Mouse (Mus musculus) limb, embryonic 11.5 days (tissue): Measurements from ENCODE around the gene Oard1. TPM values are rescaled to one million over a fixed set of nuclear protein-coding genes. Genes with fewer than 3 reads are reported as not detected.

Source experiments
- ATAC-seq: fragments of 200-750 bp; cut with Nextera tagmentation; 2 replicates; pipeline ENCODE4 v1.8.0; 2017; ENCODE audit warnings: low read depth; ENCODE audit not compliant: insufficient number of reproducible peaks, low FRiP score, low TSS enrichment
- DNase-seq: peaks from one replicate; pipeline ENCODE4 v3.0.0-alpha.2; 2015; ENCODE audit warnings: low spot score
- H3K27ac ChIP-seq: fragments of 300-500 bp; sonication (generic); replicated peaks from 2 replicates; pipeline ENCODE4 v1.5.1; 2014; ENCODE audit warnings: low read depth, mild to moderate bottlenecking, low read length
- H3K27me3 ChIP-seq: fragments of 300-500 bp; sonication (generic); 2 replicates; pipeline ENCODE4 v1.6.1; 2014; ENCODE audit warnings: mild to moderate bottlenecking, low read length, mixed read lengths; ENCODE audit not compliant: control insufficient read depth, insufficient read depth
- H3K36me3 ChIP-seq: fragments of 300-500 bp; sonication (generic); 2 replicates; pipeline ENCODE4 v1.6.1; 2014; ENCODE audit warnings: mild to moderate bottlenecking, low read length, moderate library complexity, mixed read lengths; ENCODE audit not compliant: control insufficient read depth, insufficient read depth
- H3K4me1 ChIP-seq: fragments of 300-500 bp; sonication (generic); 2 replicates; pipeline ENCODE4 v1.6.1; 2014; ENCODE audit warnings: low read length, mixed read lengths; ENCODE audit not compliant: control insufficient read depth, insufficient read depth
- H3K4me2 ChIP-seq: fragments of 300-500 bp; sonication (generic); 2 replicates; pipeline ENCODE4 v1.6.1; 2014; ENCODE audit warnings: low read depth, mild to moderate bottlenecking, moderate library complexity; ENCODE audit not compliant: severe bottlenecking
- H3K4me3 ChIP-seq: fragments of 300-500 bp; sonication (generic); 2 replicates; pipeline ENCODE4 v1.5.1; 2014; ENCODE audit warnings: low read depth, low read length
- H3K9ac ChIP-seq: fragments of 300-500 bp; sonication (generic); 2 replicates; pipeline ENCODE4 v1.6.1; 2014; ENCODE audit warnings: mild to moderate bottlenecking, low read length
- H3K9me3 ChIP-seq: fragments of 300-500 bp; sonication (generic); 2 replicates; pipeline ENCODE4 v1.6.1; 2016; ENCODE audit warnings: low read length; ENCODE audit not compliant: control insufficient read depth
- WGBS: fragments of 180-500 bp; shearing (Covaris S2); extraction: QIAGEN DNeasy Blood & Tissue Kit; methylation state at CpG from one replicate; pipeline ENCODE4 v1.1.7; 2014; 5-methylcytosine and 5-hydroxymethylcytosine counted together
- polyA plus RNA-seq: library from polyadenylated mRNA; unstranded; fragments of >200 nt; fragmentation: Nextera tagmentation; extraction: Ambion mirVana; gene quantifications from 2 replicates; pipeline ENCODE4 v1.2.1, GENCODE M21; 2014

The Oard1 gene
- polyA plus RNA-seq, 1 experiment from 2014 or later: 71.6 TPM

DNA sequence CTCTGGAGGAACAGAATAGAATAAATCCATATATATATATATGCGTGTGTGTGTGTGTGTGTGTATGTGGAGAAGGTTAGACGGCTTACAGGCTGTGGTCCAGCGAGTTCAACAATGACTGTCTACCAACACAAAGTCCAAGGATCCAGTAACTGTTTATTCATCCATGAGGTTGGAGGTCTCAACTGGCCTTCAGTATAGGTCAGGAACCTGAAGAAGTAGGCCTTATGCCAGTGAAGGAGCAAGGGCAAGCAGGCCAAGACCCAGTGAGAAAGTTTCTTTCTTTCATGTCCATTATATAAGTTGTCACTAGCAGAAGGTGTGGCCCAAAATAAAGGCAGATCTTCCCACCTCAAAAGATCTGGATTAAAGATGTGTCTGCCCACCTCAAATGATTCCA, 7.1 kb upstream of the Oard1 start:
- no peak overlapping the region for H3K9ac ChIP-seq
- H3K27me3 ChIP-seq: no peaks in the 10 kb centered on the region
- no peak overlapping the region for H3K4me3 ChIP-seq
- H3K27ac ChIP-seq: no peak overlapping the region
- no peak overlapping the region for H3K4me2 ChIP-seq
- DNase-seq (no peak), ATAC-seq (no peak)
- H3K36me3 ChIP-seq: peaks cover 11% of the 10 kb centered on the region
- no peaks in the 10 kb centered on the region for H3K9me3 ChIP-seq
- WGBS: 96% methylated on average over 3 of the region's 3 CpGs
- H3K4me1 ChIP-seq: 0 out of 2 replicates have a peak, but pooled peaks cover 4% of the 10 kb centered on the region

- H3K27ac ChIP-seq: no peak overlapping the region
- ATAC-seq: no peak
- H3K4me3 ChIP-seq: no peak overlapping the region
- DNase-seq: no peak
- H3K9ac ChIP-seq: no peak overlapping the region
- no peaks in the 10 kb centered on the region for H3K9me3 ChIP-seq
- H3K27me3 ChIP-seq: no peaks in the 10 kb centered on the region
- H3K4me2 ChIP-seq: no peak overlapping the region
- 94% methylated on average over 2 of the region's 2 CpGs for WGBS
- H3K36me3 ChIP-seq: peaks cover 8% of the 10 kb centered on the region
- 0 out of 2 replicates have a peak, but pooled peaks cover 7% of the 10 kb centered on the region for H3K4me1 ChIP-seq
These were observed 6.0 kb upstream of the Oard1 start for GRCm38 (mm10) chr17:48403848-48404247.

DNA sequence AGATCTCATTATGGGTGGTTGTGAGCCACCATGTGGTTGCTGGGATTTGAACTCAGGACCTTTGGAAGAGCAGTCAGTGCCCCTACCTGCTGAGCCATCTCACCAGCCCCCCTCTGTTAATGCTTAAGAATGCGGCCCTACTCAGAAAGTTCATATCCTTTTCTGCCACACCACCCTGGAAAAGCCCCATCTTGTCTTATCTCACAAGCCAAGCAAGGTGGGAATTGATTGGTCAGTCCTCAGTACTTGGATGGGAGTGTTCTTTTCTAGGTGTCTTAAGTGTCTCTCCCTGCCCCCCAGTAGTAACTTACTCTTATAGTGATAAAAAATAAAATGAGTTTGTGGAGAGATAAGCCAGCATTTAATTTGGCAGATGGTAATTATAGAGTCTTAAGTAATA, 5.1 kb upstream of the Oard1 start:
- H3K4me1 ChIP-seq: 0 out of 2 replicates have a peak, but pooled peaks cover 7% of the 10 kb centered on the region
- H3K36me3 ChIP-seq: peaks cover 8% of the 10 kb centered on the region
- H3K27me3 ChIP-seq: no peaks in the 10 kb centered on the region
- WGBS: 81% methylated on average over 1 of the region's 1 CpGs
- no peak for ATAC-seq
- H3K27ac ChIP-seq: no peak overlapping the region
- H3K9ac ChIP-seq: no peak overlapping the region
- DNase-seq: no peak
- no peak overlapping the region for H3K4me3 ChIP-seq
- no peak overlapping the region for H3K4me2 ChIP-seq
- H3K9me3 ChIP-seq: no peaks in the 10 kb centered on the region

DNA sequence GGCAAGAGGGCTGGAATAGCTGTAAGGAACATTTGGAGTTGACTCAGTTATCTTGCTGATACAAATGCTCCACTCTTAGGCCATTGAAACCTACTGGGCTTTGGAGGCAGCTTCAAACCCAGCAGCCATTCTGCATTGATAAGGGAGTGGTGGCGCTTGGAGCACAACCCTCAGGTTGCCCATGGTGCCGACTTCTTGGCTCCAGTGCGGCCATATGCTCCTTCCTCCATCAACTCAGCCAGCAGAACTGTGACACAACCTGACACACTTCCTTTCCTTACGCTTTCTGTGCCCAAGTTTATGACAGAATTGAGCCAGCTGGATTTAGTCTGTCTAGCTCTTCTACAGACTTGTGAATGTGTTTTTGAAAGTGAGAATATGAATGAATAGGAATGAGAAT, 2.7 kb upstream of the Oard1 start:
- ATAC-seq: no peak
- peaks cover 16% of the 10 kb centered on the region for H3K4me1 ChIP-seq
- no peaks in the 10 kb centered on the region for H3K27me3 ChIP-seq
- 81% methylated on average over 4 of the region's 4 CpGs for WGBS
- H3K9ac ChIP-seq: no peak overlapping the region
- H3K9me3 ChIP-seq: no peaks in the 10 kb centered on the region
- peaks cover 5% of the 10 kb centered on the region; the same call in 1 of the 2 replicates for H3K36me3 ChIP-seq
- no peak for DNase-seq
- no peak overlapping the region for H3K4me3 ChIP-seq
- H3K4me2 ChIP-seq: peak overlapping the region; percentile 82; the same call in 1 of the 2 replicates
- no peak overlapping the region for H3K27ac ChIP-seq

DNA sequence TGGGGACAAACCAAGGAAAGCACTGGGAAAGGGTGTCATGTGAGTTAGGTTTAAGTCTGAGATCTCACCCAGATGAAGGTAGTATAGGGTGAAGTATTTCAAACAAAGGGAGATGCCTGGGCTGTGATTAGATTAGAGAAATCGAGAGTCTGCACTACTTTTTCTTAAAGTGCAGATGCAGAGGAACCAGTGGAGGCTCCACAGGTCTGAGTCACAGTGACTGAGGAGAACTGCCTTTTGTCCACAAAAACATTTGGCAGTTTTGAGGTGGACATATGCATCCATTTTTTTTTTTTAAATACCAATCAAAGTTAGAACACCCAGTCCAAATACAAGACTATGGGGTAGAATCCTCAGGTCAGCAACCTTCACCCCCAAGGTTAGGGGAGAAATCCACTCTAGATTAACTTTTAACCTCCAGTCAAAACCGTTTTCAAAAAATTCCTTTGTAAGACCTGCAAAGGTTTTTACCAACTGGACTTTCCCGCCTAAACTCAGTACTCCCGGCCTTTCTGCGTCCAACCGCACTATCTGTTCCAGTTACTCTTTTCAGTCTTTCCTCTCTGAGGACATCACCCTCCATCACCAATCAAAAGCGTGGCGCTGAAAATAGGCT, 1.8 kb upstream of the Oard1 start:
- Histone ChIP-seq H3K4me1 (peaks cover 16% of the 10 kb centered on the region), H3K27me3 (no peaks in the 10 kb centered on the region), H3K4me2 (peak overlapping the region; percentile 82), H3K27ac (peak overlapping the region; percentile 100), H3K4me3 (peak overlapping the region; percentile 89), H3K36me3 (peaks cover 5% of the 10 kb centered on the region; the same call in 1 of the 2 replicates), H3K9me3 (no peaks in the 10 kb centered on the region), H3K9ac (peak overlapping the region; percentile 99)
- 22% methylated on average over 8 of the region's 8 CpGs for WGBS
- no peak for ATAC-seq
- DNase-seq: no peak

DNA sequence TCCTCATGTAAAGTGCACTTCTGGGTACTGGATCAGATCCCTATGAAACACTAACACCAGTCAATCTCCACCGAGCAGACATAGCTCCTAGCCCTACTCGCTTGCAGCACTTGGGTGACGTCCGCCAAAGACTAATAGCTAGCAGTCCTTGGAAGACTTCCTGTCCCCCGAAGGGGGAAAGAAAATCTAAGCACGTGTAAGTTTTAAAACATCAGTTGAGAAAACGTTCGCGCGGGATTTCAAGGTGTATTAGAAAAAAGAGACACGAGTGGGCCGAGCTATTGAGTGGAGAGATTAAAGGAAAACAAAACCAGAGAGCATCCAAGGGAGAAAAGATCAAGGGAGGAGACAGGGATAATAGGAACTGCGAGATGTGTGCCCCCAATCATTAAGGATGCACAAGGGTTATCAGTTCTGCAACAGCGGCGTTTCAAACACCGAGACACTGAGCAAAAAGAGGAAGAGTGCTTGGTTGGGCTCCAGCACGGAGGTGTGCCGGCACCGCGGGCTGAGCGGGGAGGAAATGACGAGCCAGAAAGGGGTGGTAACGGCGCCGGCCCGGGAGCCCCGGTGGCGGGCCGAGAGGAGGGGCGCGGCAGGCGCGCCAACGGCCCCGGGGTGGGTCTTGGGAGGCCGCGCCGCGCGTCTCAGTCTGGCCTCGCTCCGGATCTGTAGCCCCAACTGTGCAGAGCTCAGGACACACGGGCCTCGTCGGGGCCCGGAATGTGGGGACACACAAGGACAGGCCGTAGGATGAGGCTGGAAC, 1.1 kb upstream of the Oard1 start:
- DNase-seq (peak; percentile 82), ATAC-seq (peak; percentile 22)
- Histone ChIP-seq H3K9me3 (no peaks in the 10 kb centered on the region), H3K9ac (peak overlapping the region; percentile 99), H3K27me3 (no peaks in the 10 kb centered on the region), H3K4me3 (peak overlapping the region; percentile 89), H3K27ac (peak overlapping the region; percentile 100), H3K4me2 (peak overlapping the region; percentile 82), H3K4me1 (peaks cover 16% of the 10 kb centered on the region), H3K36me3 (peaks cover 5% of the 10 kb centered on the region; the same call in 1 of the 2 replicates)
- WGBS: under 1% methylated on average over 45 of the region's 47 CpGs

DNA sequence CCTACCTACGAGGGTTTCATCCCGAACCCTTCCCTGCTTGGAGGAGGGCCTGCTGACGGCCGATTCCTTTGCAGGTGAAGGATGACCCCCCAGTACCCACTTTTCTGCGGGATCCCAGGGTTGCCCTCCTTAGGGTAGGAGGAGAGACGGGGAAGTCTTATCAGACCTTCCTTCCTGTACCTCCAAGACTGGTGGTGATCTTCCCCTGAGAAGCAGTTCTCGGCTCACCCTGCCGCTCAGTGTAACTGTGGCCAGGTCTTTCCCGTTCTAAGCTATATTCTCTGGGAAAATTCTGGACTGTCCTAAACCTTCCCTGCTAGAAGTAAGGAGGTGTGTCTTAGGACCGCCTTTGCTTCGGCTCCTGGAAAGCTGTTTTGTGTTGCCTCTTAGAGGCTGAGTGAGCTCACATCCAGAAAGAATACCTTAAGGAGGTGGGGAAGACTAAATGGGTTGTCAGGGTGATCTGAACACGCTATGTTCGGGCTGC, 528 bp downstream of the Oard1 start:
- Histone ChIP-seq H3K9me3 (no peaks in the 10 kb centered on the region), H3K4me3 (peak overlapping the region; percentile 89), H3K4me2 (peak overlapping the region; percentile 53), H3K36me3 (peaks cover 3% of the 10 kb centered on the region; the same call in 1 of the 2 replicates), H3K27ac (peak overlapping the region; percentile 100), H3K4me1 (peaks cover 16% of the 10 kb centered on the region), H3K9ac (peak overlapping the region; percentile 77), H3K27me3 (no peaks in the 10 kb centered on the region)
- 0% methylated on average over 13 of the region's 13 CpGs for WGBS
- peak; percentile 41; the same call in 1 of the 2 replicates for ATAC-seq
- DNase-seq: no peak

GRCm38 (mm10) chr17:48411241-48411640, 1.4 kb downstream of the Oard1 start:
- DNase-seq (no peak), ATAC-seq (no peak)
- H3K9ac ChIP-seq: peak overlapping the region; percentile 41; the same call in 1 of the 2 replicates
- WGBS: 69% methylated on average over 8 of the region's 8 CpGs
- no peak overlapping the region; the same call in 1 of the 2 replicates for H3K27ac ChIP-seq
- no peaks in the 10 kb centered on the region for H3K9me3 ChIP-seq
- H3K27me3 ChIP-seq: no peaks in the 10 kb centered on the region
- peaks cover 16% of the 10 kb centered on the region for H3K4me1 ChIP-seq
- peak overlapping the region; percentile 89 for H3K4me3 ChIP-seq
- H3K4me2 ChIP-seq: peak overlapping the region; percentile 53
- H3K36me3 ChIP-seq: peaks cover 4% of the 10 kb centered on the region; the same call in 1 of the 2 replicates
